Mouse (Mus musculus) cerebellum, postnatal 4 days (tissue): ENCODE measurements around the gene Cebpa.

Experiments
- DNase-seq, 2 experiments: peaks; one replicate each; pipeline ENCODE4 v3.0.0; 2022; ENCODE audit warnings: low spot score in 2 of 2, mixed read lengths in 1 of 2

Gene Cebpa

GRCm38 (mm10) chr7:35119506-35120145 is 533 bp downstream of the Cebpa start:
- peak in 1 of 2 experiments; percentile 39 for DNase-seq

- peak in 1 of 2 experiments; percentile 25 for DNase-seq
Observed at GRCm38 (mm10) chr7:35120146-35120691, 1.1 kb downstream of the Cebpa start.

GRCm38 (mm10) chr7:35121150-35121549 is 2.1 kb downstream of the Cebpa start:
- DNase-seq, result no peak

- no peak for DNase-seq
Observed at GRCm38 (mm10) chr7:35122401-35123320, 3.6 kb downstream of the Cebpa start.

- DNase-seq, result no peak
Observed at GRCm38 (mm10) chr7:35123431-35123953, 4.4 kb downstream of the Cebpa start.

- DNase-seq, result no peak
Observed at GRCm38 (mm10) chr7:35124216-35124615, 5.1 kb downstream of the Cebpa start.

- DNase-seq, result no peak
Observed at GRCm38 (mm10) chr7:35124745-35125144, 5.7 kb downstream of the Cebpa start.

- DNase-seq, result no peak
Observed at GRCm38 (mm10) chr7:35125971-35126370, 6.9 kb downstream of the Cebpa start.

GRCm38 (mm10) chr7:35127001-35127400 is 7.9 kb downstream of the Cebpa start:
- DNase-seq, result no peak

- no peak for DNase-seq
Observed at GRCm38 (mm10) chr7:35127721-35128120, 8.6 kb downstream of the Cebpa start.

GRCm38 (mm10) chr7:35128677-35129567 is 9.8 kb downstream of the Cebpa start:
- DNase-seq, result no peak

- no peak for DNase-seq
Observed at GRCm38 (mm10) chr7:35130059-35130738, 11.1 kb downstream of the Cebpa start.

- DNase-seq, result no peak
Observed at GRCm38 (mm10) chr7:35130888-35131287, 11.8 kb downstream of the Cebpa start.

- DNase-seq, result no peak
Observed at GRCm38 (mm10) chr7:35131601-35132000, 12.5 kb downstream of the Cebpa start.

GRCm38 (mm10) chr7:35134621-35135020 is 15.5 kb downstream of the Cebpa start:
- DNase-seq, result no peak

- DNase-seq, result no peak
Observed at GRCm38 (mm10) chr7:35137524-35137923, 18.4 kb downstream of the Cebpa start.

- no peak for DNase-seq
Observed at GRCm38 (mm10) chr7:35138481-35138880, 19.4 kb downstream of the Cebpa start.

- DNase-seq, result no peak
Observed at GRCm38 (mm10) chr7:35139880-35140279, 20.8 kb downstream of the Cebpa start.

GRCm38 (mm10) chr7:35141519-35141918 is 22.4 kb downstream of the Cebpa start:
- no peak for DNase-seq

GRCm38 (mm10) chr7:35142522-35142921 is 23.4 kb downstream of the Cebpa start:
- no peak for DNase-seq
